Comparison of ENCODE assay signal across 13 mouse cellular contexts in the genomic region with DNA sequence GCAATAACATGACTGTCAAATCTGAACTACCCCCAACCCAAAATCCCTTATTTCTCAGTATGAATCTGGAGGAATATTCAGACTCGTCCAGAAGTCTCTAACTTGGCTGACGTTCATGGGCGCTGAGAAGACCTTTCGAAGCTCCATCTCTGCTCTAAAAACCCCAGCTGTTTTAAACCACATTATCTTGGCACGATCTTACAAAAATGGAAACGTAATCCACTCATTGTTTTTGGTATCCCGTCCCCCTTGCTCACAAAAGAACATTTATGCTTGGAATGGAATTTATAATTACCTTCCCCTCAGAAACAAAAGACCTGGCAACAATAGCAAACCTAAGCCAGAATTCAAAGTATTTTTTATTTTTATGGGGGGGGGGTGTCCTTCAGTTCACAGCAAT.
A peak's percentile ranks its signal among the peaks of the same experiment; 100 is the strongest.
DNase-seq lines count a peak whose midpoint lies in the region; ATAC-seq and TF ChIP-seq lines count a peak whose summit lies in the region.
"Had no signal": no experiment of that assay in that cellular context is flagged by ENCODE, and none has a peak within 500 bp of the region (broad histone marks: within the 10 kb centered on the region; RNA-seq: fewer than 3 reads in every experiment).

No protein-coding gene starts in this region.

- H3K4me3 ChIP-seq in kidney, postnatal 0 days (replicated peaks; ENCODE audit: low read depth, low read length), result no peak overlapping the region
- no peak overlapping the region for H3K4me3 ChIP-seq in kidney, embryonic 15.5 days (replicated peaks)
- H3K4me3 ChIP-seq in brown adipose tissue, adult 24 weeks (ENCODE audit: insufficient read depth, low read depth, low read length), result peak overlapping the region; percentile 16; the same call in 1 of the 2 replicates
- H3K4me3 ChIP-seq in forebrain, embryonic 16.5 days (replicated peaks; ENCODE audit: low read length), result no peak overlapping the region
- no peak overlapping the region for H3K4me3 ChIP-seq in midbrain, embryonic 14.5 days (replicated peaks; ENCODE audit: low read depth, low read length)
- H3K4me3 ChIP-seq: heart, embryonic 13.5 days; intestine, embryonic 15.5 days; limb, embryonic 10.5 days had no signal

- peak; percentile 42 for DNase-seq in kidney, postnatal 0 days (ENCODE audit: low spot score)
- DNase-seq in midbrain, embryonic 14.5 days, result no peak
- DNase-seq in heart, postnatal 25 days (ENCODE audit: low spot score), result no peak
- DNase-seq in layer of hippocampus, adult 9-11 months, result no peak
- DNase-seq: cerebellum, adult 8-10 months; kidney, postnatal 36 days had no signal

- H3K4me2 ChIP-seq in kidney, postnatal 0 days (ENCODE audit: low read length), result no peak overlapping the region
- no peak overlapping the region for H3K4me2 ChIP-seq in kidney, embryonic 15.5 days
- no peak overlapping the region for H3K4me2 ChIP-seq in forebrain, embryonic 16.5 days (ENCODE audit: low read length)
- no peak overlapping the region for H3K4me2 ChIP-seq in midbrain, embryonic 14.5 days (ENCODE audit: low read length)
- H3K4me2 ChIP-seq: heart, embryonic 13.5 days; intestine, embryonic 15.5 days had no signal

- no peak for TF ChIP-seq CTCF in kidney, postnatal 0 days (IDR thresholded peaks at IDR 0.05; ENCODE audit: low read depth)

- no peaks in the 10 kb centered on the region for H3K9me3 ChIP-seq in kidney, postnatal 0 days (replicated peaks; ENCODE audit: low read length)
- no peaks in the 10 kb centered on the region for H3K9me3 ChIP-seq in kidney, embryonic 15.5 days (replicated peaks)
- no peaks in the 10 kb centered on the region for H3K9me3 ChIP-seq in forebrain, embryonic 16.5 days (ENCODE audit: control insufficient read depth, low read length)
- H3K9me3 ChIP-seq in midbrain, embryonic 14.5 days (ENCODE audit: control insufficient read depth, low read length), result no peaks in the 10 kb centered on the region
- H3K9me3 ChIP-seq: heart, embryonic 13.5 days; intestine, embryonic 15.5 days; limb, embryonic 10.5 days had no signal

- WGBS in kidney, postnatal 0 days, result 51% methylated on average over 7 of the region's 7 CpGs
- WGBS in kidney, embryonic 15.5 days, result 43% methylated on average over 7 of the region's 7 CpGs
- 11% methylated on average over 7 of the region's 7 CpGs for WGBS in forebrain, embryonic 16.5 days
- WGBS in midbrain, embryonic 14.5 days, result 18% methylated on average over 7 of the region's 7 CpGs

- ATAC-seq in kidney, postnatal 0 days (replicated peaks; ENCODE audit: low FRiP score, low read depth), result no peak
- no peak for ATAC-seq in kidney, embryonic 15.5 days (replicated peaks; ENCODE audit: low FRiP score)
- ATAC-seq in forebrain, embryonic 16.5 days, result no peak
- ATAC-seq in midbrain, embryonic 14.5 days (ENCODE audit: low FRiP score, low TSS enrichment), result no peak
- no peak for ATAC-seq in megakaryocyte, adult 5-6 weeks (ENCODE audit: poor library complexity, severe bottlenecking)
- ATAC-seq: intestine, embryonic 15.5 days had no signal

- H3K9ac ChIP-seq in kidney, postnatal 0 days (ENCODE audit: low read depth, low read length), result no peak overlapping the region
- H3K9ac ChIP-seq in kidney, embryonic 15.5 days, result no peak overlapping the region
- H3K9ac ChIP-seq in forebrain, embryonic 16.5 days (replicated peaks; ENCODE audit: low read depth, low read length), result no peak overlapping the region
- no peak overlapping the region for H3K9ac ChIP-seq in midbrain, embryonic 14.5 days (replicated peaks; ENCODE audit: low read length)
- H3K9ac ChIP-seq: heart, embryonic 13.5 days; intestine, embryonic 15.5 days had no signal

- H3K36me3 ChIP-seq in kidney, postnatal 0 days (ENCODE audit: insufficient read depth, low read length), result no peaks in the 10 kb centered on the region
- peaks cover 7% of the 10 kb centered on the region; the same call in 1 of the 2 replicates for H3K36me3 ChIP-seq in kidney, embryonic 15.5 days
- H3K36me3 ChIP-seq in forebrain, embryonic 16.5 days (ENCODE audit: control insufficient read depth, insufficient read depth), result no peaks in the 10 kb centered on the region
- H3K36me3 ChIP-seq in midbrain, embryonic 14.5 days (ENCODE audit: control insufficient read depth, insufficient read depth, low read length), result no peaks in the 10 kb centered on the region
- H3K36me3 ChIP-seq: intestine, embryonic 15.5 days had no signal

- intact Hi-C loops in heart, postnatal 25 days (cut with DNase I), result loop anchor here (5.0 kb wide), 1 partner anchor 221 kb away; a partner anchor contains a TSS

- H3K27me3 ChIP-seq in kidney, postnatal 0 days (ENCODE audit: insufficient read depth, low read length), result no peaks in the 10 kb centered on the region
- no peaks in the 10 kb centered on the region for H3K27me3 ChIP-seq in kidney, embryonic 15.5 days
- H3K27me3 ChIP-seq in forebrain, embryonic 16.5 days (replicated peaks; ENCODE audit: control insufficient read depth, insufficient read depth, low read length), result no peaks in the 10 kb centered on the region
- H3K27me3 ChIP-seq in midbrain, embryonic 14.5 days (ENCODE audit: control insufficient read depth, insufficient read depth, low read length), result no peaks in the 10 kb centered on the region
- H3K27me3 ChIP-seq: heart, embryonic 13.5 days; intestine, embryonic 15.5 days had no signal

- peaks cover 18% of the 10 kb centered on the region for H3K4me1 ChIP-seq in kidney, postnatal 0 days (replicated peaks; ENCODE audit: insufficient read depth, low read length)
- peaks cover 68% of the 10 kb centered on the region for H3K4me1 ChIP-seq in kidney, embryonic 15.5 days
- peaks cover 55% of the 10 kb centered on the region for H3K4me1 ChIP-seq in brown adipose tissue, adult 24 weeks (ENCODE audit: control insufficient read depth, insufficient read depth, insufficient read length, low read length)
- peaks cover 48% of the 10 kb centered on the region for H3K4me1 ChIP-seq in forebrain, embryonic 16.5 days (replicated peaks; ENCODE audit: control insufficient read depth, insufficient read depth, low read length)
- H3K4me1 ChIP-seq in midbrain, embryonic 14.5 days (ENCODE audit: control insufficient read depth, insufficient read depth, low read length), result peaks cover 59% of the 10 kb centered on the region

- H3K27ac ChIP-seq in kidney, postnatal 0 days, result no peak overlapping the region
- no peak overlapping the region for H3K27ac ChIP-seq in kidney, embryonic 15.5 days
- H3K27ac ChIP-seq in brown adipose tissue, adult 24 weeks (replicated peaks; ENCODE audit: low read depth, low read length), result peak overlapping the region; percentile 94
- H3K27ac ChIP-seq in forebrain, embryonic 16.5 days (ENCODE audit: low read length), result peak overlapping the region; percentile 95
- peak overlapping the region; percentile 15; the same call in 1 of the 2 replicates for H3K27ac ChIP-seq in midbrain, embryonic 14.5 days (replicated peaks; ENCODE audit: low read depth, low read length)
- H3K27ac ChIP-seq: heart, embryonic 13.5 days; intestine, embryonic 15.5 days; limb, embryonic 10.5 days had no signal

Comparison
In these comparisons a context has a peak if more than half of its experiments do, and no peak if none do; other contexts are left out.
1. H3K27ac ChIP-seq: peak in brown adipose tissue, adult 24 weeks (single experiment), forebrain, embryonic 16.5 days (single experiment) and midbrain, embryonic 14.5 days (single experiment); none in kidney, postnatal 0 days (single experiment) and kidney, embryonic 15.5 days (single experiment).